Mouse (Mus musculus) embryonic fibroblast, embryonic 13.5 days (primary cell): ENCODE results near the gene Tln1. TPM values are rescaled to one million over a fixed set of nuclear protein-coding genes. Genes with fewer than 3 reads are reported as not detected.
A peak's percentile ranks its signal among the peaks of the same experiment; 100 is the strongest.
"Not testable (repeated sequence)": the region's sequence is repeated elsewhere in the genome, so short reads cannot be mapped to it uniquely, and the experiment has no call there.

Experiments used
- H3K27ac ChIP-seq: 2 replicates; pipeline ENCODE4 v1.5.1; 2012; ENCODE audit warnings: low read length, control low read depth, inconsistent platforms; ENCODE audit not compliant: insufficient read depth
- H3K4me1 ChIP-seq: 2 replicates; pipeline ENCODE4 v1.6.1; 2011; ENCODE audit warnings: low read length; ENCODE audit not compliant: control insufficient read depth, insufficient read depth
- H3K4me3 ChIP-seq: 2 replicates; pipeline ENCODE4 v1.5.1; 2011; ENCODE audit warnings: mild to moderate bottlenecking, control low read depth, low read length; ENCODE audit not compliant: insufficient read depth
- CTCF ChIP-seq: IDR thresholded peaks from 2 replicates; pipeline ENCODE4 v1.5.1; 2011; ENCODE audit warnings: mild to moderate bottlenecking, control low read depth, low read length, moderate library complexity, borderline replicate concordance; ENCODE audit not compliant: insufficient read depth
- POLR2A ChIP-seq: IDR thresholded peaks from 2 replicates; pipeline ENCODE4 v1.6.1; 2011; ENCODE audit warnings: low read depth, mild to moderate bottlenecking, control low read depth, low read length, moderate library complexity
- polyA plus RNA-seq: library from polyadenylated mRNA; stranded (reverse); fragments of >200 nt; gene quantifications from 2 replicates; pipeline ENCODE4 v1.2.4, GENCODE M21; 2011; ENCODE audit warnings: low read depth; ENCODE audit not compliant: missing spikeins, insufficient read length

Gene Tln1
- polyA plus RNA-seq, 1 experiment, result 291 TPM

- H3K4me1 ChIP-seq, result peaks cover 6% of the 10 kb centered on the region; the same call in 1 of the 2 replicates
- no peak overlapping the region for H3K27ac ChIP-seq
- no peak for TF ChIP-seq CTCF
- TF ChIP-seq POLR2A, result no peak
- H3K4me3 ChIP-seq, result no peak overlapping the region
Observed at GRCm38 (mm10) chr4:43553891-43554290, 8.6 kb downstream of the Tln1 start.

- Histone ChIP-seq H3K4me1 (peaks cover 5% of the 10 kb centered on the region; the same call in 1 of the 2 replicates), H3K4me3 (no peak overlapping the region), H3K27ac (no peak overlapping the region)
- no peak for TF ChIP-seq CTCF
- no peak for TF ChIP-seq POLR2A
Observed at GRCm38 (mm10) chr4:43552437-43552836, 10.1 kb downstream of the Tln1 start.

- H3K4me1 ChIP-seq, H3K4me3 ChIP-seq: not testable (repeated sequence)
Observed at GRCm38 (mm10) chr4:43551854-43552253, 10.6 kb downstream of the Tln1 start.

DNA sequence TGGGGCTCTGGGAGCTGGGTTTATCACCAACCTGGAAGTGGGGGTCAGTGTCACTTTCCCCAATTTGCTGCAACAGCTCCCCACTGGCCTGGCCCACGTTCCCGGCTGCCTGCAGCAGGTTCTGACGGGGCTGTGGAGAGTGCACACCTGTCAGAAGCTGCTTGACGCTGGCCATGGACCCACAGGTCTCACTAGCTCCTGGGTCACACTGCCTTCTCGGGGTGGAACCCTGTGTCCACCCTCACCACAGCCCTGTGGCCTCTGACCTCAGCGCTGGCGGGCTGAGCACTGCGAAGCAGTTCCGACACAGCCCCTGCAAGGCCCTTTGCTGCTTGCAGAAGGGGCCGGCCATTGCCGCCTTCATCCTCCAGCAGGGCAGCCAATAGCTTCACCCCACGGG lies 13.4 kb downstream of the Tln1 start:
- H3K4me1 ChIP-seq, result no peaks in the 10 kb centered on the region
- H3K27ac ChIP-seq, result no peak overlapping the region
- no peak for TF ChIP-seq POLR2A
- no peak for TF ChIP-seq CTCF
- no peak overlapping the region for H3K4me3 ChIP-seq

More at GRCm38 (mm10) chr4:43551854-43552253, 10.6 kb downstream of the Tln1 start:
- H3K27ac ChIP-seq, result not testable (repeated sequence)

- Histone ChIP-seq H3K4me3 (no peak overlapping the region), H3K27ac (no peak overlapping the region), H3K4me1 (no peaks in the 10 kb centered on the region)
- TF ChIP-seq POLR2A, result no peak
- no peak for TF ChIP-seq CTCF
Observed at GRCm38 (mm10) chr4:43547160-43547559, 15.3 kb downstream of the Tln1 start.

- Histone ChIP-seq H3K4me1 (no peaks in the 10 kb centered on the region), H3K4me3 (no peak overlapping the region), H3K27ac (no peak overlapping the region)
- TF ChIP-seq CTCF, result no peak
- TF ChIP-seq POLR2A, result no peak
Observed at GRCm38 (mm10) chr4:43546375-43547047, 16.0 kb downstream of the Tln1 start.

DNA sequence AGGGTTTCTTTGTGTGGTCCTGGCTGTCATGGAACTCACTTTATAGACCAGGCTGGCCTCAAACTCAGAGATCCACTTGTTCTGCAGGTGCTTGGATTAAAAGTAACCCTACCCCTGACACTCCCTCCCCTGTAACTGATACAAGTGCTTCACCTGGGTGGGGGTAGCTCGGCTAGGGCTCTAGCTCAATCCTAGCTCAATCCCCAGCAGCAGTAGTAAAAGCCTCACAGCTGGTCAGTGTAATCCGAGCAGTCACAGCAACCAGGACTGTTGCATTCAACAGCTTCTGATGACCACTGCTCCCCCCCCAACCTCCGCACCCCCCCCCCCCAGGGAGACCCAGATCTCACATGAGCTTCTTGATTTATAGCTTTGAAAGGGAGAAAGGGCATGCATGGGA lies 20.4 kb downstream of the Tln1 start:
- no peak overlapping the region for H3K4me3 ChIP-seq
- no peak overlapping the region for H3K27ac ChIP-seq
- no peak for TF ChIP-seq CTCF
- no peak for TF ChIP-seq POLR2A
- H3K4me1 ChIP-seq, result no peaks in the 10 kb centered on the region

DNA sequence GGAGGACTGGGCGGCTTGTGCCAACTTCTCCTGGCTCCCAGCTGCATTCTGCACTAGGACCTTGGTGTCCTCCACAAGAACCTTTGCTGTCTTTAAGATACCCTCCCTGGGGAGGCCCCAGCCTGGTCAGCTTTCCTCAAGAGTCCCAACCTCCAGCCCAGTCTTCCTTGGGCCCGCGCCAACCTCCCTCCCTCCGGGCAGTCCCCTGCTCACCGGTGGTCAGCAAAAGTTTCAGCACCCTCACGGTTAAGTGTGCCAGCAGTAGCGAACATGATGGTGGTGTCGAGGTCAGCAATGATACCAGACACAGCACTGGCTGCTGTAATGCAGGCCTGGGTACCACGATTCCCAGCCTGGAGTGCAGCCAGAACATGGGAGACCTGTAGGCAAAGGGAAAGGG lies 26.5 kb downstream of the Tln1 start:
- TF ChIP-seq POLR2A, result no peak
- TF ChIP-seq CTCF, result no peak
- no peaks in the 10 kb centered on the region for H3K4me1 ChIP-seq
- no peak overlapping the region for H3K27ac ChIP-seq
- no peak overlapping the region for H3K4me3 ChIP-seq

DNA sequence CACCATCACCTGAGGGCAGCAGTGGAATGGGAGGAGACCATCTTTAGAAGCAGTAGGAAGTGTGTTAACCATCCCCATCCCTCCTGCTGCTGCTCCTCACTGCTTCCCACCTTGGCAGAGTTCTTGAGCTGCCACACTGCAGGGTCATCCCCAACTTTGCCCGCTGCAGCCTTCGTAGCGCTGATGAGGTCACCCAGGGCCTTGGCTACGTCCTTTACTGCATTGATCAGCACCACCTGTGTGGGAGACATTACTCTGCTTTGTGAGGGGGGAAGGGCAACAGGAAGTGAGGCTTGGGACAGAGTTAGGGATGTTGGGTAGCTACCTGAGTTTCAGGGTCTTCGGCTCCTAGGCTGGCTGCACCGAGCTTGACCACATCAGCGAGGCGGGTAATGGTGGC lies 26.9 kb downstream of the Tln1 start:
- H3K4me3 ChIP-seq, result no peak overlapping the region
- no peaks in the 10 kb centered on the region for H3K4me1 ChIP-seq
- no peak overlapping the region for H3K27ac ChIP-seq
- TF ChIP-seq CTCF (no peak), POLR2A (no peak)

- TF ChIP-seq POLR2A (no peak), CTCF (no peak)
- Histone ChIP-seq H3K4me3 (no peak overlapping the region), H3K4me1 (no peaks in the 10 kb centered on the region), H3K27ac (no peak overlapping the region)
Observed at GRCm38 (mm10) chr4:43533270-43533669, 29.2 kb downstream of the Tln1 start.

GRCm38 (mm10) chr4:43530581-43530980 lies 31.9 kb downstream of the Tln1 start:
- Histone ChIP-seq H3K27ac (no peak overlapping the region), H3K4me3 (no peak overlapping the region), H3K4me1 (no peaks in the 10 kb centered on the region)
- TF ChIP-seq POLR2A (no peak), CTCF (peak; percentile 45; the same call in 1 of the 2 replicates)
